Mouse (Mus musculus) midbrain, embryonic 13.5 days (tissue): ENCODE data around the gene Creg2. TPM values are rescaled to one million over a fixed set of nuclear protein-coding genes. Genes with fewer than 3 reads are reported as not detected.
"Not testable (repeated sequence)": the region's sequence is repeated elsewhere in the genome, so short reads cannot be mapped to it uniquely, and the experiment has no call there.

ENCODE experiments used
- ATAC-seq: fragments of 200-750 bp; cut with Nextera tagmentation; 2 replicates; pipeline ENCODE4 v1.8.0; 2017; ENCODE audit warnings: mild to moderate bottlenecking, moderate TSS enrichment, moderate library complexity
- H3K27ac ChIP-seq: fragments of 300-500 bp; sonication (generic); 2 replicates; pipeline ENCODE4 v1.5.1; 2015; ENCODE audit warnings: inconsistent platforms, mild to moderate bottlenecking, moderate library complexity
- H3K27me3 ChIP-seq: fragments of 300-500 bp; sonication (generic); 2 replicates; pipeline ENCODE4 v1.6.1; 2015; ENCODE audit warnings: mild to moderate bottlenecking, inconsistent platforms
- H3K36me3 ChIP-seq: fragments of 300-500 bp; sonication (generic); 2 replicates; pipeline ENCODE4 v1.6.1; 2015; ENCODE audit warnings: mild to moderate bottlenecking, inconsistent platforms
- H3K4me1 ChIP-seq: fragments of 300-500 bp; sonication (generic); replicated peaks from 2 replicates; pipeline ENCODE4 v1.6.1; 2015; ENCODE audit warnings: inconsistent platforms
- H3K4me2 ChIP-seq: fragments of 300-500 bp; sonication (generic); replicated peaks from 2 replicates; pipeline ENCODE4 v1.6.1; 2015; ENCODE audit warnings: moderate library complexity, mild to moderate bottlenecking, inconsistent platforms
- H3K4me3 ChIP-seq: fragments of 300-500 bp; sonication (generic); replicated peaks from 2 replicates; pipeline ENCODE4 v1.5.1; 2015; ENCODE audit warnings: mild to moderate bottlenecking, inconsistent platforms
- H3K9ac ChIP-seq: fragments of 300-500 bp; sonication (generic); replicated peaks from 2 replicates; pipeline ENCODE4 v1.6.1; 2015; ENCODE audit warnings: mild to moderate bottlenecking, inconsistent platforms
- H3K9me3 ChIP-seq: fragments of 300-500 bp; sonication (generic); 2 replicates; pipeline ENCODE4 v1.6.1; 2016; ENCODE audit warnings: mild to moderate bottlenecking, inconsistent platforms
- WGBS: fragments of 180-500 bp; shearing (Covaris S2); methylation state at CpG from one replicate; pipeline ENCODE4 v1.1.7; 2015; 5-methylcytosine and 5-hydroxymethylcytosine counted together
- polyA plus RNA-seq: library from polyadenylated mRNA; unstranded; fragments of >200 nt; fragmentation: Nextera tagmentation; extraction: Ambion mirVana; gene quantifications from 2 replicates; pipeline ENCODE4 v1.2.1, GENCODE M21; 2015

The Creg2 gene
- polyA plus RNA-seq, 1 experiment from 2014 or later = 3.7 TPM

DNA sequence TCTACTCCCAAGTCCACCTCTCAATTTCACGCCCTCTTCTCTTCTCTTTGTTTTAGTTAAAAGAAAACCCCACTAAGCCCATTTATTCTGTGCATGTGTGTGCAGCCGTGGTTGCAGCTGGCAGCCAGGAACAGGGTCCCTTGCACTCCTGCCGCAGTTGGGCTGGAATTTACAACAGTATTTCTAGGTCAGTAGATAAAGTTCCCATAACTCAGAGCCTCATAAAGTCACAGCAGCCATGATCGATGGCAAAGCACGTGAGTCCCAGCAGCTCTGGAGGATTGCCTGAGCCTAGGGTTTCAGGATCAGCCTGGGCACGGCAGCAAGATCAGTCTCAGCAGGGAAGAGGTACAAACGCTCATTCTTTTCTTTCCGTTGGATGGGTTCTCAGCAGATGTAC lies 32.8 kb downstream of the Creg2 start:
- no peaks in the 10 kb centered on the region for H3K9me3 ChIP-seq
- H3K4me3 ChIP-seq = no peak overlapping the region
- H3K9ac ChIP-seq = no peak overlapping the region
- H3K4me1 ChIP-seq = peaks cover 4% of the 10 kb centered on the region
- 0 out of 2 replicates have a peak, but pooled peaks cover 2% of the 10 kb centered on the region for H3K36me3 ChIP-seq
- H3K27me3 ChIP-seq = no peaks in the 10 kb centered on the region
- 33% methylated on average over 8 of the region's 8 CpGs for WGBS
- H3K27ac ChIP-seq = no peak overlapping the region
- no peak overlapping the region for H3K4me2 ChIP-seq
- no peak for ATAC-seq

DNA sequence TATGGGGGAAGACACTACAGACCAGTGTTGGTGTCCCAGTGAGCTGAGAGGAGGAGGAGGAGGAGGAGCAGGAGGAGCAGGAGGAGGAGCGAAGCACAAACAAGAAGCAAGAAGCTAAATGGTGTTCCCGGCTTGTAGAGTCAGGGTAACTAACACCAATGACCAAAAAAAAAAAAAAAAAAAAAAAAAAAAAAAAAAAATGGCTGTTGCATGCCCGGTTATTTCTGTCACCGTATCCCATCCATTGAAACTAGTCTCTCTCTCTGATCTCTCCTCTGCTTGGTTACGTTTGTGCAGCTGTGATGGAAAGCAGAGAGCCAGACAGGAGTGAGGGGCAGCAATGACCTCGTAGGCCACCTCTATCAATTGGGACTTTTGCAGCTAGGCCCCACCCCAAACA lies 35.7 kb downstream of the Creg2 start:
- H3K9ac ChIP-seq = no peak overlapping the region
- 69% methylated on average over 6 of the region's 6 CpGs for WGBS
- no peak overlapping the region for H3K27ac ChIP-seq
- no peak overlapping the region for H3K4me2 ChIP-seq
- no peak overlapping the region for H3K4me3 ChIP-seq
- no peaks in the 10 kb centered on the region for H3K27me3 ChIP-seq
- H3K4me1 ChIP-seq = peaks cover 4% of the 10 kb centered on the region
- H3K9me3 ChIP-seq = no peaks in the 10 kb centered on the region
- ATAC-seq = no peak
- 0 out of 2 replicates have a peak, but pooled peaks cover under 1% of the 10 kb centered on the region for H3K36me3 ChIP-seq

GRCm38 (mm10) chr1:39614462-39615279 lies 36.6 kb downstream of the Creg2 start:
- Histone ChIP-seq H3K9ac (no peak overlapping the region), H3K4me1 (peaks cover 4% of the 10 kb centered on the region), H3K9me3 (no peaks in the 10 kb centered on the region), H3K36me3 (no peaks in the 10 kb centered on the region), H3K4me3 (no peak overlapping the region), H3K27me3 (no peaks in the 10 kb centered on the region), H3K4me2 (no peak overlapping the region), H3K27ac (no peak overlapping the region)
- no peak for ATAC-seq
- WGBS = 24% methylated on average over 11 of the region's 11 CpGs

DNA sequence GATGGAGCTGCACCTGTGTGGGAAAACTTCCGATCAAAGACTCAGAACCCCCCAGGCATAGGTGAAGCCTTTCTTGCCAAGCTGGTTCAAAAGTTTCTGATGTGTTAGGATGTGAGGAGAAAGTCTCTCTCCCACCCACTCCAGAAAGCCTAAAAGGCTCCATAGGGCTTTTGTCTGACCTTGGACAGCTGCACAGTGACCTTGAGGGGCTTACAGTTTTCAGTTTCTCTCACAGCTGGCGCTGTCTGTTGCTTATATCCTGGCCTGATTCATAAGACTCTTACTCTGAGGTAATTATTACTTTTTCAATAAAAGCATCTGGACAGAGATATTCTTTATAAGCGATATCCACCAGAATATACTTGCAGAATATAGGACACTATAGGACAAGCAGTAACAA lies 38.2 kb downstream of the Creg2 start:
- Histone ChIP-seq H3K27me3 (no peaks in the 10 kb centered on the region), H3K36me3 (no peaks in the 10 kb centered on the region), H3K4me2 (no peak overlapping the region), H3K27ac (no peak overlapping the region), H3K4me3 (no peak overlapping the region), H3K9ac (no peak overlapping the region), H3K9me3 (no peaks in the 10 kb centered on the region), H3K4me1 (no peaks in the 10 kb centered on the region; the same call in 1 of the 2 replicates)
- ATAC-seq = no peak
- WGBS = 89% methylated on average over 3 of the region's 3 CpGs

GRCm38 (mm10) chr1:39612491-39612890 lies 38.8 kb downstream of the Creg2 start:
- Histone ChIP-seq H3K27me3 (no peaks in the 10 kb centered on the region), H3K9ac (no peak overlapping the region), H3K4me3 (no peak overlapping the region), H3K36me3 (no peaks in the 10 kb centered on the region), H3K4me1 (no peaks in the 10 kb centered on the region; the same call in 1 of the 2 replicates), H3K9me3 (no peaks in the 10 kb centered on the region), H3K4me2 (no peak overlapping the region), H3K27ac (no peak overlapping the region)
- WGBS = 77% methylated on average over 5 of the region's 5 CpGs
- no peak for ATAC-seq

DNA sequence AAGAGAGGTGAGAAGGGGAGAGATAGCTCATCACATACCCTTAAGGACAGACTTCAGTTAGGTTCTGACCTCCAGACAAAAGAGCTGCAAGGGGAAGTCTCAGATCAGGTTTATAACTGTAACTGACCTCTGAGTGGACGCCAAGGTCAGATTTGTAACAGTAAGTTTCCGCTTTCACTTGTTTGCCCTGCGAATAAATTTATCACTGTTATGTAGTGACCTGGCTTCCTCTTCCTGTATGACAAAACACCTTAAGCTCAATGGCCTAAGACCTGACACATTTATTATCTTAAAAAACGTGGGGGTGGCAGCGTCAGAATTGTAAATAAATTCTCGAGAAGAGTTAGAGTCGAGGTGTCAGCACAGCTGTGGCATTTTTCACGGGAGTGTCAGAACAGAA lies 42.7 kb downstream of the Creg2 start:
- Histone ChIP-seq H3K36me3 (no peaks in the 10 kb centered on the region), H3K4me3 (no peak overlapping the region), H3K27me3 (no peaks in the 10 kb centered on the region), H3K4me2 (no peak overlapping the region), H3K9ac (no peak overlapping the region), H3K27ac (no peak overlapping the region), H3K9me3 (no peaks in the 10 kb centered on the region), H3K4me1 (peaks cover 3% of the 10 kb centered on the region)
- 83% methylated on average over 8 of the region's 8 CpGs for WGBS
- ATAC-seq = no peak

DNA sequence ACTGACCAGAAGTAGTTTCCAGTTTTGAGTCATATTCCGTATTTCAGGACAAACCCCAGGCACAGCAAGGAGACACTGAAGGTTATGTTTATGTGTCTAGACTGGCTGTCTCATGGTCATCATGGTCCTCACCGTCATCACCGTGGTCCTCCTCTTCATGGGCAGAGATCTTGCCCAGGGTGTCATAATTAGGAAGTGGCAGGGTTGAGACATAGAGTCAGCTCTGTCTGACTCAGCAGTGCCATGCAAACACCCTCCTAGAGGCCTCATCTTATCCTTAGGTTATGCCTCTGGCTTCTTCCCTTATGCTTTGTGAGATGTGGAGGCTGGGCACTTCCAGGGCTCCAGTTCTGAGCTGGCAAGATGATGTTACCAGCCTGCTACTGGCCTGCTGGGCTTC lies 48.8 kb downstream of the Creg2 start:
- peaks cover 3% of the 10 kb centered on the region for H3K4me1 ChIP-seq
- no peak overlapping the region for H3K4me3 ChIP-seq
- H3K27ac ChIP-seq = no peak overlapping the region
- ATAC-seq = no peak
- H3K9me3 ChIP-seq = 0 out of 2 replicates have a peak, but pooled peaks cover 8% of the 10 kb centered on the region
- no peaks in the 10 kb centered on the region for H3K27me3 ChIP-seq
- no peak overlapping the region for H3K4me2 ChIP-seq
- H3K36me3 ChIP-seq = no peaks in the 10 kb centered on the region
- no peak overlapping the region for H3K9ac ChIP-seq
- 98% methylated on average over 3 of the region's 3 CpGs for WGBS

DNA sequence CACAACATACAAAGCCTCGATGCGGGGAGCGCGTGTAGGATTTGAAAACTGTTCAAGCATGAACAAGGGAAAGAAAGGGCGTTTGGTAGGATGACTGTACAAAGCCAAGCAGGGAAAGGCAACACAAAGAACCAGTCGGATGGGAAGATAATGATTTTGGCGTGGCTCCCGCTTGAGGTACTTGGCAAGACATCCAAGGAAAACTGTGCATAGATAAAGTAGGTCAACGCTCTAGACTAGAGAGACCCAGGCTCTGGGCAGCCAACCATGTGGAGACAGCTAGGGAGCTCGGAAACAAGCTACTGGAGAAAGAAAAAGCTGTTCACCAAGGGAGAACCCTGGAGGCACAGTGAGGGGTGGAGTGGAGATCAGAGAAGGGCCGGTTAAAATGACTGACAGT lies 52.5 kb downstream of the Creg2 start:
- H3K4me2 ChIP-seq = no peak overlapping the region
- no peak for ATAC-seq
- H3K27me3 ChIP-seq = no peaks in the 10 kb centered on the region
- H3K36me3 ChIP-seq = no peaks in the 10 kb centered on the region
- 0 out of 2 replicates have a peak, but pooled peaks cover 8% of the 10 kb centered on the region for H3K9me3 ChIP-seq
- no peak overlapping the region for H3K9ac ChIP-seq
- no peaks in the 10 kb centered on the region for H3K4me1 ChIP-seq
- no peak overlapping the region for H3K4me3 ChIP-seq
- WGBS = 61% methylated on average over 11 of the region's 11 CpGs
- no peak overlapping the region for H3K27ac ChIP-seq

- H3K9me3 ChIP-seq, H3K4me3 ChIP-seq, ATAC-seq, H3K27ac ChIP-seq, H3K9ac ChIP-seq, H3K36me3 ChIP-seq, H3K4me2 ChIP-seq, H3K27me3 ChIP-seq, H3K4me1 ChIP-seq: not testable (repeated sequence)
- 94% methylated on average over 9 of the region's 9 CpGs for WGBS
Observed at GRCm38 (mm10) chr1:39597135-39597534, 54.1 kb downstream of the Creg2 start.

DNA sequence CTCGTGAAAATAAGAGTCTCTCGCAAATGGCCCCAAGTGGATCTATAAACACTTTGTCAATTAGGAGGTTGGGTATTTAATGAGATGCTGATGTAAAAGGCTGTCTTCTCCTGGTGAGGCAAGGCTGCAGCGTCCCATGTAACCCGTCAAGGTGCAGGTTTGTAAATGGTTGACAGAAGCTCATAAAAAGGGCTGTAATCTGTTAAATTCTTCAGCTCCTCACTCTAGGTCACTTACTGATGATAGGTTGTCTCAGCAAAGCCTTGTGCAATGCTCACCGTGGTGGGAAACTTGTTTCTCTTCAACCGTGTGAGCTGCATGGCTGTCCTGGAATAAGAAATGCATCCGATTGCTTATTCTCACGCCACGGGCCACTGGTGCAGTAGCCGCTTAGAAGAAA lies 57.4 kb downstream of the Creg2 start:
- Histone ChIP-seq H3K4me2 (no peak overlapping the region), H3K27me3 (no peaks in the 10 kb centered on the region), H3K36me3 (no peaks in the 10 kb centered on the region), H3K27ac (no peak overlapping the region), H3K9ac (no peak overlapping the region), H3K9me3 (no peaks in the 10 kb centered on the region), H3K4me1 (no peaks in the 10 kb centered on the region), H3K4me3 (no peak overlapping the region)
- WGBS = 83% methylated on average over 10 of the region's 10 CpGs
- no peak for ATAC-seq

DNA sequence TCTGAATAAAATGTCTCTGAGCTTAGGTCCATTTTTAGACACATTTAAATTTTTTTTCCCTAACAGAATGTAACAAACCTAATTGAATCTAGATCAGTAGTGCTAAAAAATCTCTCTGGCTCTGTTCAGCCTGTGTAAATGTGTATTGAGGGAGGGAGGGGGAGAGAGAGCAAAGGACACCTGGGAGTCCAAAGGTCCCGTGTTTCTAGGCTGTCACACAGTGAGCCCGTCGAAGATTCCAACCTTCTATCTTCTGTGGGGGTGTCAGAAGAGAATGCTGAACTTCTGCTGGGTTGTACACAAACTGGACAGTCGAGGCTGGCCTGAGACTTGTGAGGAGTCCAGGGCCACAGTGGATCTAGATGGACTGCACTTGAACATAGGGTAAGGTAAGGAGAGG lies 59.2 kb downstream of the Creg2 start:
- H3K9ac ChIP-seq = no peak overlapping the region
- 80% methylated on average over 4 of the region's 4 CpGs for WGBS
- no peak overlapping the region for H3K4me3 ChIP-seq
- no peaks in the 10 kb centered on the region for H3K9me3 ChIP-seq
- H3K27me3 ChIP-seq = no peaks in the 10 kb centered on the region
- H3K36me3 ChIP-seq = no peaks in the 10 kb centered on the region
- H3K27ac ChIP-seq = no peak overlapping the region
- no peak overlapping the region for H3K4me2 ChIP-seq
- no peaks in the 10 kb centered on the region for H3K4me1 ChIP-seq
- no peak for ATAC-seq

- H3K4me1 ChIP-seq, ATAC-seq, H3K4me2 ChIP-seq, H3K9ac ChIP-seq, H3K4me3 ChIP-seq, H3K27me3 ChIP-seq, H3K27ac ChIP-seq, H3K36me3 ChIP-seq, H3K9me3 ChIP-seq: not testable (repeated sequence)
- WGBS = 79% methylated on average over 1 of the region's 1 CpGs
Observed at GRCm38 (mm10) chr1:39591557-39591956, 59.7 kb downstream of the Creg2 start.

GRCm38 (mm10) chr1:39590193-39590592 lies 61.1 kb downstream of the Creg2 start:
- H3K9me3 ChIP-seq = no peaks in the 10 kb centered on the region
- H3K9ac ChIP-seq = no peak overlapping the region
- no peak overlapping the region for H3K4me2 ChIP-seq
- H3K27me3 ChIP-seq = no peaks in the 10 kb centered on the region
- H3K36me3 ChIP-seq = no peaks in the 10 kb centered on the region
- 91% methylated on average over 5 of the region's 5 CpGs for WGBS
- no peak for ATAC-seq
- H3K4me1 ChIP-seq = no peaks in the 10 kb centered on the region
- no peak overlapping the region for H3K4me3 ChIP-seq
- no peak overlapping the region for H3K27ac ChIP-seq
